In the genomic region with DNA sequence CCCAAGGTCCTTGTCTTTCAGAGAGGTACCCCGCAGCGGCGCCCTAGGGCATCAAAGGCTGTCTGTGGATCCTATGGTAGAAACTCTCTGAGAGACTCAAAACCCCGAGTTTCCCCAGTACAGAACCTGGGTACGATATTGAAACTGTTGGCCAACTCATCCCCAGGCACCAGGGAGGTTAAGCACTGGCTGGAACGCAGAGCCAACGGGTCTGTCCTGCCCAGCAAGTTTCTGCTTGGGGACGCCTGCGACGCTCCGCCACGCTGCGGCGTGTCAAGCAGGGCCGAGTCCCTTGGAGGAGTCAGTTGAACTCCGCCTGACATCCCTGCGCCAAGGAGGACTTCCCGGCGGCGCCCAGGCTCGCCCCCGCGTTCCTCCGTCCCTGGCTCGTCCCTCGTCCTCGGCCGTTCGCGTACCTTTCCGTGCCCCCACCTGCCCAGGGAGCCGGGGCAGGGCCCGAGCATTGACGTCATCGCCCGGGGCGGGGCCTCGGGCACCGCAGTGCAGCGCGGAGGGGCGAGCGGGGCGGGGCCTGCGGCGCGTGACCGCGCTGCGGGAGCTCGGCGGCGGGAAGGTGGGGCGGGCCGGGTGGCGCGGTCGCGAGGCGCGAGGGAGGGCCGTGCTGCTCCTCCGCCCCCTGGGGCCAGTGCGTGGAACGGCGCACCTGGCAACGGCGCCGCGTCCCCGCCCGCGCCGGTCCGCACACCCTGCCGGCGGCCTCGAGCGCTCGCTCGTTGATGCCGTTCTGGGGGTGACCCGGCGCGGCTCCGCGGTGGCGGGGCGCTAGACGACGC, we compare ENCODE assay signal across 8 mouse cellular contexts. TPM values are rescaled to one million over a fixed set of nuclear protein-coding genes. Genes with fewer than 3 reads are reported as not detected.
DNase-seq lines count a peak whose midpoint lies in the region; TF ChIP-seq lines count a peak whose summit lies in the region.

Gene Cds1 (plus strand): TSS at position 577 of the 794 bp plus-strand sequence.

- no peaks in the 10 kb centered on the region for H3K36me3 ChIP-seq in megakaryocyte, embryonic 14.5 days (replicated peaks; ENCODE audit: low read length)

- intact Hi-C loops in gastrocnemius, postnatal 14 days (cut with DNase I; ENCODE audit: low total_unique reads) = no loop called here
- intact Hi-C loops in left cerebral cortex, postnatal 10 days (cut with DNase I) = loop anchor here (5.0 kb wide), 1 partner anchor 63 kb away; no protein-coding TSS in a partner anchor

- H3K9me3 ChIP-seq in megakaryocyte, embryonic 14.5 days = peaks cover 9% of the 10 kb centered on the region; the same call in 1 of the 2 replicates

- H3K4me1 ChIP-seq in cortical plate, adult 2 months (ENCODE audit: control insufficient read depth, insufficient read depth, low read length) = peaks cover 3% of the 10 kb centered on the region; the same call in 1 of the 2 replicates
- peaks cover 30% of the 10 kb centered on the region for H3K4me1 ChIP-seq in megakaryocyte, embryonic 14.5 days

- peak within 1 kb of the TSS; percentile 79 for H3K4me3 ChIP-seq in cortical plate, adult 2 months (ENCODE audit: insufficient read depth, low read length)
- H3K4me3 ChIP-seq in megakaryocyte, embryonic 14.5 days (replicated peaks) = peak within 1 kb of the TSS; percentile 96

- peak; percentile 72 for DNase-seq in adrenal gland, adult 8-10 months
- DNase-seq in gastrocnemius, postnatal 14 days = peak; percentile 64
- peak; percentile 35 for DNase-seq in induced T-regulatory cell, adult 2 months (ENCODE audit: low read depth)
- peak; percentile 52 to 86 for DNase-seq in left cerebral cortex, postnatal 10 days (ENCODE audit: extremely low spot score in 1 of 2, low spot score in 2 of 2)
- DNase-seq in right cerebral cortex, postnatal 14 days = peak; percentile 75
- peak; percentile 85 for DNase-seq in urinary bladder, postnatal 25 days (ENCODE audit: low spot score)

- TF ChIP-seq POLR2A in cortical plate, adult 2 months (IDR thresholded peaks at IDR 0.05; ENCODE audit: extremely low read depth, insufficient read depth, low read length) = 0 out of 2 replicates have a peak, but pooled peaks have one; percentile 41

- H3K27me3 ChIP-seq in megakaryocyte, embryonic 14.5 days (replicated peaks) = peaks cover 82% of the 10 kb centered on the region

- TF ChIP-seq CTCF in cortical plate, adult 2 months (IDR thresholded peaks at IDR 0.05; ENCODE audit: extremely low read depth, insufficient read depth, low read length) = no peak

- peak within 1 kb of the TSS; percentile 61; the same call in 1 of the 2 replicates for H3K27ac ChIP-seq in cortical plate, adult 2 months (ENCODE audit: insufficient read depth, low read length)

RNA-seq across cellular contexts. Expression of gene Cds1, which starts in this region (rescaled TPM):
- total RNA-seq in adrenal gland, adult 8-10 months (2022) = 1 to 10 TPM; 4.2 to 8.9 (median 5.6) TPM
- 74.6 and 77.6 TPM in 2 replicates for polyA plus RNA-seq in cortical plate, adult 2 months (2012; rRNA removed)
- total RNA-seq in gastrocnemius, postnatal 14 days (2021) = 1 to 10 TPM in 1 of 2 experiments, under 1 TPM in 1; 0.86 to 1.1 TPM
- 10 to 100 TPM; 56.0 to 56.2 TPM for total RNA-seq in left cerebral cortex, postnatal 10 days (2021)
- polyA plus RNA-seq in megakaryocyte, embryonic 14.5 days (2012; ENCODE audit: insufficient read depth, low replicate concordance) = 0.76 TPM in 1 of 2 replicates, not detected in the other

Comparison
In these comparisons a context has a peak if more than half of its experiments do, and no peak if none do; other contexts are left out.
1. Peak in every context shown above with its lines: DNase-seq, H3K4me3 ChIP-seq and H3K27ac ChIP-seq.
2. RNA of gene Cds1 (total RNA-seq): 56.0 to 56.2 TPM in left cerebral cortex, postnatal 10 days; 4.2 to 8.9 TPM in adrenal gland, adult 8-10 months and 0.86 to 1.1 TPM in gastrocnemius, postnatal 14 days; every median in the first group is over 4 times any median in the second.
3. RNA of gene Cds1 (polyA plus RNA-seq): 74.6 to 77.6 TPM in cortical plate, adult 2 months; 0.76 TPM in megakaryocyte, embryonic 14.5 days; every median in the first group is over 10 times any median in the second.
4. DNase-seq: peak in every context shown above with its lines; median percentile 85 in urinary bladder, postnatal 25 days; 75 in right cerebral cortex, postnatal 14 days; 72 in adrenal gland, adult 8-10 months; 69 in left cerebral cortex, postnatal 10 days; 64 in gastrocnemius, postnatal 14 days; 35 in induced T-regulatory cell, adult 2 months.